Mouse (Mus musculus) regulatory T cell (primary cell): ENCODE data around the gene Mrto4.
"Not testable (repeated sequence)": the region's sequence is repeated elsewhere in the genome, so short reads cannot be mapped to it uniquely, and the experiment has no call there.

ENCODE experiments used
- in situ Hi-C: fragments of 300-600 bp; cut with MboI, MseI; formaldehyde crosslinking; loops from one replicate; pipeline ENCODE4 v1.15.1; 2025; ENCODE audit warnings: high pct_unique_total_duplicates

The Mrto4 gene

DNA sequence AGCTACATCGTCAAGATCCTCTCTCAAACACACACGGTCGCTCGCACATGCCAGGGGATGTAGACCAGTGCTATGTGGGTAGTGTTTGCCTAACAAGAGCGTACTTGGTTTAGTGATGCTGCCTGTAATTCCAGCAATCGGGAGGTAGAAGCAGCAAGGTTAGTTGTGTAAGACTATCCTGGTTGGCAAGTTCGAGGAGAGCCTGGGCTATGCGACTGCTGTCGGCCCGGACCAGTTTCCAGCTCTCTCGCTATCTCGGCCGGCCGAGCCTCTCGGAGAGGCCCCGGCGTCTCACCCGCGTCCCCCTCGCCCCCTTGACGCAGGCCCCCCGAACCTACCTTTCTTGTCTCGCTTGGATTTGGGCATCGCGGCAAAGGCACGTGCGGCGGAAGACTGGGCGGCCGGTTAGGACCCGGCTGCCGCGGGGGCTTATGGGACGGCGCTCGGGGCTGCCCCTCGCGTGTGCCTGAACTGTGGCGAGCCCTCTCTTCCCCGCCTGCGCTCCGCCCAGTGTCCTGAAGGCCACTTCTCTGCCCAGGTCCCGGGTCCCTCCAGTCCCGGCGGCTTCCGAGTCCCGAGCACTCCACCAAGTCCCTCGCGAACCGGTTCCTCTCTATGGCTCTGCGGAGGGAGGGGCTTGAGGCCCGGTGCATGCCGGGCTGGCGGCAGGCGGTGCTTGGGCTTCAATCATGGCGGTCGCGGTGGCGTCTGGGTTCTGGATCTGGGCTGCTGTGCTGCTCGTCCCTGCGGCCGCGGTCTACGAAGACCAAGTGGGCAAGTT, at the start of gene Mrto4, which contains the start of the genes Emc1 and Ubr4:
TSS of gene Mrto4 (minus strand) at position 646 of the 781 bp plus-strand sequence.
TSS of gene Emc1 (plus strand) at position 657 of the 781 bp plus-strand sequence.
TSS of gene Ubr4 (plus strand) at position 679 of the 781 bp plus-strand sequence.
- in situ Hi-C loops: no loop called here

DNA sequence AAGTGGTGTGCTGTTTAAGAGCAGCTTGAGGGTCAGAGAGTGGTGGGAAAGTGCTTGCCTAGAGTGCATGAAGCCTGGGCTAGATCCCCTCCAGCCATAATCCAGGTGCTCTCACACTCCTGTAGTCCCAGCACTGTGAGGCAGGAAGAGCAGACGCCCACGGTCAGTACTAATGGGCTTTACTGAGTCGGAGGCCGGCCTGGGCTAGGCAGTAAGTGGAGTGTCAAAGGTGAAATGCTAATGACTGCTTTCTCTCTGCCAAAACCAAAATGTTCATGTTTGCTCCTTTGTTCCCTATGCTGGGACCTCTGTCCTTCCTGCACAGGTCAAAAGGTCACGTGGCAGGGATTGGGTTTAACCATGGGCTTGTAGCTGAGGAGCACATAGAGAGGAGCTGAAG, 48.1 kb upstream of the Mrto4 start:
- in situ Hi-C loops: loop anchor here (25.0 kb wide), 1 partner anchor 1163 kb away; no protein-coding TSS in a partner anchor

DNA sequence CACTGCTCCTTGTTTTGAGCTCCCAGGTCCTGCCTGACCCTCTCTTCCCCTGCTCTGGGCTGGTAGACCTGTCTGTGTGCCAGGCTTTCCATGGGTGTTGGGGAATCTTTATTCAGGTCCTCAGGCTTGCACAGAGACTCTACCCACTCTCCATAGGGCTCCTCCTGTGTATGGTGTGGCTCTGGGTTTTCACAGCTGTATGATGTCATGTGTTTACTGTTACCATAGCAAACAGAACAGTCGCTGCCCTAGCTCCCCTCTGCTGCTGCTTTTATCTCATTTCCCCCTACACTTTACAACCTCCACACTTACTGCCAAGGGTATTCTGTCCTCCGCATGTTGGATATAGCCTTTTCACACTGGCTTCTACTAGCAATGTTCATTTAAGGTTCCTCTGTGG, 43.1 kb upstream of the Mrto4 start:
- in situ Hi-C loops: no loop called here

DNA sequence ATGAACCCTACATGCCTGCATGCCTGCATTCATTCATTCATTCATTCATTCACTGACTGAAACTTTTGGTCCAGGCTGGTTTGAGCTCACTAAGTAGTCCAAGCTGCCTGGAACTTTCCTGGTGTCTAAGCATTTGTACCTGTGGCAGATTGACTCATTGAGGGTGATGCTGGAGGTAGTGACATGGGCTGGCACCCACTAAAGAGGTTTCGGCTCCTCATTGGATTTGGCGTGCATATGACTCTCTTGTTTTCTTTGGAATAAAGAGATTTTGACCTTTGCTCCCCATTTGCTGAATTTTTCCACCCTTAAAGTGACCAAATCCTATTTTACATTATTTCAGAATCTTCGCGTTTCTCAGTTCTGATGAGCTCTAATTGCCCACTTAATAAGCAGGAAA, 37.2 kb upstream of the Mrto4 start:
- in situ Hi-C loops: no loop called here

DNA sequence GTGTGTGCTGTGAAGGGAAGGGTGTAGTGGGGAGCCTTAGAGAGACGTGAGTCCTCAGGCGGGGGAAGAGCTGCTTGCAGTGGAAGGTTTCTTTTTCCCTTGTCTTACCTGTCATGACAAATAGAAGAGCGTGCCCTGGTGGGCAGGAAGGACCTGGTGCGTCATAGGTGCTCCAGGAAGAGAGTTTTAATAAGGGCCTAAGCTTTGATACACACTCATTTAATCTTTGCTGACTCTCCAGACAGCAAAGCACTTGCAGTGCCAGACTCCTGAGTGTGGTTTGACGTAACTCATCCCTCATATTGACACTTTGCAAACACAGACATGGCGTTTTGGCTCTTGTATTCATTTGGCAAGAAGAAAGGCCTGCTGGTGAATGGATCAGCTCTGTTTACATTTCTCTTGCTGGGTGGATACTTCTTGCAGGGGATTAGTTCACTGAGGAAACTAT, 34.5 kb upstream of the Mrto4 start:
- in situ Hi-C loops: no loop called here

DNA sequence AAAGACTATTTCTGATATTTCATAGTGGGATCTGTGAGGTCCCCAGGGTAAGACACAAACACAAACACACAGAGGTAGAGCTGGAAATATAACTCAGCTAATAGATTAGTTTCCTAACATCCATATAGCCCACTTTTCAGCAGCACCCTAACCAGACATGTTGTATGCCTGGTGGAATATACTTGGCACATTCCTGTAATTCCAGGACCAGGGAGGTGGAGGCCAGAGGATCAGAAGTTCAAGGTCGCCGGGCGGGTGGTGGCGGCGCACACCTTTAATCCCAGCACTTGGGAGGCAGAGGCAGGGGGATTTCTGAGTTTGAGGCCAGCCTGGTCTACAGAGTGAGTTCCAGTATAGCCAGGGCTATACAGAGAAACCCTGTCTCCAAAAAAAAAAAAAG, 33.5 kb upstream of the Mrto4 start:
- in situ Hi-C loops: not testable (repeated sequence)

DNA sequence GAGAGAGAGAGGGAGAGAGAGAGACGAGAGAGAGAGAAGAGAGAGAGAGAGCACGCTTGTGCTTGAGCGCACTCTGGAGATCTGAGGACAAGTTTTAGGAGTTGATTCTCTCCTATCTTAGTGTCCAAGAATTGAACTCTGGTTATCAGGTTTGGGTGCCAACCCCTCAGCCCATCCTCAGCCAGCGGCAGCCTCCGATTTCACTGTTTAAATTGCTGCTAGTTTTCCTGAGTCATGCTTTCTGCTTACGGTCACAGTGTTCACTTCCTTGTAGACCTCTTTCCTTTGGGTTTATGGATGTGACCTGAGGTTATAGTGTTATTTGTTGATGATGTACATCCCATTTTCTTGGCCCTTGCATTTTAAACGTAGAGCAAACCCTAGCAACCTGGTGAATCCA, 29.9 kb upstream of the Mrto4 start:
- in situ Hi-C loops: no loop called here

DNA sequence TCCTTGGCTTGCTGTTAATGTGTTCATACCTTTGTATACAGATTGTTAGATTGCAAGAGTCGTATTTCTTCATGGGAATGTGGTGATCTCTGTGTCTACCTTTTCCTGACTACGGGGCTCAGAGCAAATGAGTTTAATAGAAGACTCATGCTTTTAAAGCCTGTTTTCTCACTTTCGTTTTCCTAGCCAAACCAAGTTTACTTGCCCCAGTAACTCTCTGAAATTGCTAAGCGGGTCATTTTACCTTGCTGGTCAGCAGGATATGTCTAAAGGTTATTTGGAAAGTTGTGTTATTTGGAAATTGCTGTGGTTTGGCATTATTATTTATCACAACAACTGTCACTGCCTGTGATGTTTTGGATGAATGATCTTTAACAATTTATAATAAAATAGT, 29.1 kb upstream of the Mrto4 start:
- in situ Hi-C loops: no loop called here

DNA sequence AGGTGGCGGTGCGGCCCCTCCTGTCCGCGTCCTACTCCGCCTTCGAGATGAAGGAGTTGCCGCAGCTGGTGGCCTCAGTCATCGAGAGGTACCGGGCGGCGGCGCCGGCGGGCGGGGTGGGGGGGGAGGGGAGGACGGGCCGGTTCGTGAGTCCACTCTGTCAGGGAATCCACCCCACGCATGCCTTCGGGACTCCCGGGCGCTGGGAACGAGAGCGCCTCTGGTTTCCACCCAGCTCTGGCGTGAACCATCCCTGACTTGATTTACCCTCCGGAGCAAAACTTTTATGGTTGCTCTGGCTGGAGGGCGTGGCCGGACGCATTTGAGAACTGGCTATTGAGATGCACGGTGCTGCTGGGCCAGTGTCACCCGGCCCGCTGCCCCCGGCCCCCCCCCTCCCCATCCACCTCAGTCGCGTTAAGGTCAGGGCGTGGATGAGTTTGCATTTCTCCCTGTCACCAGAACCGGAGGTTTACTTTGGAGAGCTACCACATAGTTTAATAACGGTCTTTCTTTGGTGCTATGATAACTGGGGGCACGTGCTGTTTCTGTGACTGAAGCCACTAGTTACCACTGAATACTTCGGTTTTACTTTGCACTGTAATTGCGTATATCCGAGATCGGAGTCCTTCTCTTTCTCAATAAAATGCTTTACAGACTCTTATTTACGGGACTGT, 28.5 kb upstream of the Mrto4 start:
- in situ Hi-C loops: no loop called here

DNA sequence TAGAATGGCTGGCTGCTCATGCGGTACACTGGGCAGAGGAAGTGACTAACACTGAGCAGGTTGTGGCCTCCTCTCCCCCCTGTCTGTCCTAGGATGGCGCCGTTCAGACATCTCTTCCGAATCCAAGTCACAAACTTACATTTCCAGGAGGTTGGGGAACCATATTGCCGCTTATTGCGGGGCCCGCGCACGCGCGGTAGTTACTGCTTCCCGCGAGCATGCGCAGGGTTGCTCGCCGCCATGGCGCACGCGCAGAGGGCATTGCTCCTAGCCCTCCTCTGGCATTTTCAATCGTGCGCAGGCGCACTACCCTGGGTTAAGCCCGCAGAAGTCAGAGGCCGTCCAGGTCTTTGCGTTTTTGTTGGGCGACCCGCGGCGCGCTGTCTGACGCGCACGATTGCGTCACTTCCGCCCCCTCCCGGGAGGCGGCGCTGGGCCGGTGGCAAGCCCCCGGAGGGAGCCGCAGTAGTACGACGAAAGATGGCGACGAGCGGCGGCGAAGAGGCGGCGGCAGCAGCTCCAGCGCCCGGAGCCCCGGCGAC, 27.9 kb upstream of the Mrto4 start:
- in situ Hi-C loops: no loop called here

DNA sequence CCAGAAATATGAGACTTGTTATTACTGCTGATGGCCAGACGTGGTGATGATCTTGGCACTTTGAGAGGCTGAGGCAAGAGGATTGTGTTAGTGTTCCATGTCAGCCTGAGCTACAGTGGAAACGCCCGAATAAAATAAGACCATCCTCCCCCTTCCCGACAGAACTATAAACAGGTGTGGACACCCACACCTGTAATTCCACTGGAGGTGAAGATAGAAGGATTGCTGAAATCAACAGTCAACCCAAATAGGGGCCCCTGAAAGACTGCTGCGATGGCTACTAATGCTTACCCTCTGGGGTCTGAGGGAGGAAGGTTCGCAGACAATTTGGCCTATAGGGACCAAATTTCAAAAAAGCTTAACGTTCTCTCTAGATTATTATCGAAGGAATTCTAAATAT, 27.3 kb upstream of the Mrto4 start:
- in situ Hi-C loops: no loop called here

DNA sequence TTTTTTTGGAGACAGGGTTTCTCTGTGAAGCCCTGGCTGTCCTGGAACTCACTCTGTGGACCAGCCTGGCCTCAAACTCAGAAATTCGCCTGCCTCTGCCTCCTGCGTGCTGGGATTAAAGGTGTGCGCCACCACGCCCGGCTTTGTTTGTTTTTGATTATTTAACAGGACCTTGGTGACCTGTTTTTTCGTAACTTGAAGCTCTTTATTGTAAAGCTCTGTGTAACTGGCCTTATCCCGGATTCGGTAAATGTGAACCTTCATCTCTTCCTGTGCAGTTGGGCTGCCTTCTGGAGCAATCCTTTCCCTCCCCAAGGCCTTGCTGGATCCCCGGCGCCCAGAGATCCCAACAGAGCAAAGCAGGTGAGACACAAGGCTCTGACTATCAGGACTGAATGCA, 21.2 kb upstream of the Mrto4 start:
- in situ Hi-C loops: no loop called here

DNA sequence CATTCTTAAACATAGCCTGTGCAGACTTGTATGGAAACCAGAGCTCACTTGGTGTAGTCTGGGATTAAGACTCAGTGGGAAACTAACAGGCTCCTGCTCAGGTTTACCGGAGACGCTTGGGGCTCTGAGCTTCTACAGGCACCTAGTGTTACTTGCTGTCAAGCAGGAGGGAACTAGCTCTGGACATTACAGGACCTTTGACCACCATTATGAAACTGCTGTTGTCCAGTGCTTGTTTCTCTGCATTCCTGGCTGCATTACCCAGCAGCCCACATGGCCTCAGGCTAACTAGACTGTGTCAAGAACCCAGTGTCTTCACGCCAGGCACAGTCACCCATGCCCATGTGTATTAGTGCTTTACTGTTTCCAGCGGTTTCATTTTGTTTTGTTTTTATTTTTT, 20.8 kb upstream of the Mrto4 start:
- in situ Hi-C loops: no loop called here

DNA sequence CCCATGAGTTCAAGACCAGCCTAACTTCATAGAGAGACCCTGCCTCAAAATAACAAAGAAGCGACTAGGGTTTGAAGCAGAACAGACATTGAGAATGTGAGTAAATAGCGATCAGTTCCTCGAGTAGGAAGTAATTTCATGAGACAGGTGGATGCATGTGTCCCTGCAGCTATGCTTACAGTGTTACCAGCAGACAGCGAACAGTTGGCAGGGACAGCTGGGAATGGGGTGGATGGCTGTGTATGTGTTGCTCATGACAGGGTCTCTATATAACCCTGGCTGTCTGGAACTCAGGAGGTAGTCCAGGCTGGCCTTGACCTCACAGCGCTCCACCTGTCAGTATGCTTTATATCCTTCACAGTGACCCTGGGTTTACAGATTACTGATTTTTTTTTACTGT, 15.7 kb upstream of the Mrto4 start:
- in situ Hi-C loops: no loop called here

DNA sequence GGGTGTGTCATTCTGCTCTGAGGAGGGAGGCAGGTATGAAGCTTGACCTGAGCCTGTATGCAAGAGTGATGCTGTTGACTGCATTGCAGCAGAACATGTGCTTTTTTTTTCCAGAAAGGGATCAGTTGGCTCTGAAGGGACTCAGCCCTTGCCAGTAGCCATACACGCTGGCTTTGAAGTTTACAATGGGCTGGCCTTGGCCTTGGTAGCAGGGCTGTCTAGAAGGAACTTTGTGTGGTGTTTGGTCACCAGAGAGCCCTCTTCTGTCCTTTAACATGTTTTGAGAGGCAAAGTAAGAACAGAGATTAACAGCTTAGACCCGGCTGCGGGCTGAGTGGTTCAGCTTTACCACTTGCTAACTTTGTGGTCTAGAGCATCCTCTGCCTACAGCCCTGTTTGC, 15.0 kb upstream of the Mrto4 start:
- in situ Hi-C loops: no loop called here

DNA sequence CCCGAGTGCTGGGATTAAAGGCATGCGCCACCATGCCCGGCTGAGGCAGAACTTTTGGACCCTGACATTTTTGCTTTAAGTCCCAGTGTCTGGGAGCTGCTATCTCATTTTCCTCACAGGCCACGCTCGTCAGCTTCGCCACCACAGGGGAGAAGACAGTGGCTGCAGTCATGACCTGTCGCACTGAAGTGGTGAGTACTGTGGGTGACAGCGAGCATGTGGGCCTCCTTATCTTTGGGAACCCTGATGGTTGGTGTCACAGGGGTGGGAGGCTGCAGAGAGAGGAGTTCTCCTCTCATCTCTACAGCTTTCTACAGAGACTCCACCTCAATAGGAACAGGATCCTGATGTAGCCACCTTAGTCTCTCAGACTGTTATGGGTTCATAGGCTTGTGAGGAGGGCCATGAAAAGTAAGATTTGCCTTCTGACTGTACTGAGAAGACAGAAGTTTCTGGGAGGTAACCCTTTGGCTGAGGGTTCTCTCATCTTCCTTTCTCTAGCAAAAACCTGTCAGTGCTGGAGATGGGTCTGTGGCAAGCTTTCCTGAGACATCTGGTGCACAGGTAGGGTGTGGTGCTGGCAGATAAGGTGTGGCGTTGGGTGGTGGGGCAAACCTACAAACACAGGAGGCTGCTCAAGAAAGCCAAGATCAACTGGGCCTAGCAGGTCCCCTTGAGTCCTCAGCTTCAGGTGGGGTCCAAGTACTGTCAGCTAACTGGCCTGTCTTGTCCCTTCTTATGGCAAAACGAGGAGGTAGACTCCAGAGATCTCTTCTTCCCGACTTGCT, 8.6 kb upstream of the Mrto4 start:
- in situ Hi-C loops: no loop called here

DNA sequence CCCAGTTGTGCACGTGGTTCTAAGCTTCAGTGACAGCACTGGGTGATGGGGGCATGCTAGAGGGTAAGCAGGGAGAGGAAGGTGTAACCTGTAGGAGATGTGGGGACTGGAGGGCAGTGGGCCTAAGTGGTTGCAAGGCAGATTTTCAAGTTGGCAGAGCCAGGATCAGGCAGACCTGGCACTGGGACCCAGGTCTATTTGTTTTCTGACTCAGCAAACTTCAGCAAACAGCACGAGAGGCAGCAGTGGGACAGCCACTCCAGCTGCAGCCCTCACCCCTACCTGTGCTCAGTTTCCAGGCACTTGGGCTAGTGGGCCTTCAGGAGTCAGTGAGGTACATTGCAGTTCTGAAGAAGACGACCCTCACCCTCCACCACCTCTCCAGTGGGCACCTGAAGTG, 4.8 kb upstream of the Mrto4 start:
- in situ Hi-C loops: no loop called here

DNA sequence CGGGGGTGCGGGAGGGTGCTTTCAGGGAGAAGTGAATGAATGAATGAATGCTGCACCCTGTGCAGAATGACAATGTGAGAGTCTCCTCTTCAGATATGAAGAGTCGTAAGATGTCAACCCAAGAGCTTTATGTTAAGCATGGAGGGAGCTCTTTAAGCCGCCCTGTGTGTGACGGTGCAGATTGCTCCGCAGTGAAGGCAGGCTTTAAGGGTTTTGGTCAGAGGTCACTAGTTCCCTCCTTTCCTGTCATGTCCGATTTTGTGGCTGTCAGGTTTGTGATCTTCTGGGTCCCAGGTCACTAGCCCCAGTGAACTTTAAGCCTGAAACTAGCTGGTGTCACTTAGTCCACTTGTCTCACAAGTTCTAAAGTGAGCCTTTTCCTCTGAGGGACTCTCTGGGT, 456 bp upstream of the Mrto4 start:
- in situ Hi-C loops: no loop called here

DNA sequence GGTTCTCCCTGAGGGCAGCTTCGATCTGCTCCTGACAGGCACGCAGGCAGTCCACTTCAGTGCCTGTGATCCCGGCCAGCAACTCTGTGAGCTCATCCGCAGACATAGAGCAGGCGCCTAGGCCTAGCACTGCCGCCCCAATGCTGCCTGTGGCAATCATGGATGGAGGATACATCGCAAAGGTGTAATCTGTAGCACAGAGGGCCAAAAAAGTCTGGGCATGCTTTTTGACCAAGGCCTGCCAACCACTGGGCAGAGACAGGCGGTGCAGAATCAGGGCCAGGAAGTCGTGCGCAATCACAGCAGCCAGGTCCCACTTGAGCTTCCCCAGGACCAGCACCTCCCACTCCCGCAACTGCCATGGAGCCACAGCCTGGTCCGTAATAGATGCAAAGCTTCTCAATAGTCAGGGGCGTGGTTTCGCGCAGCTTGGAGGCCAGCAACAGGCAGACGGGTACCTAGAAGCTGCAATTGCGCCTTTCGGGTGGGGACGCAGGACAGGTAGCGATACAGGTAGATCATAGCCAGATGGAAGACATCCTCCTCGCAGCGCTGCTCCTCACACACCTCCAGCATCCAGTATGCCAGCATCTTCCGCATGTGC, 6.9 kb downstream of the Mrto4 start:
- in situ Hi-C loops: no loop called here

DNA sequence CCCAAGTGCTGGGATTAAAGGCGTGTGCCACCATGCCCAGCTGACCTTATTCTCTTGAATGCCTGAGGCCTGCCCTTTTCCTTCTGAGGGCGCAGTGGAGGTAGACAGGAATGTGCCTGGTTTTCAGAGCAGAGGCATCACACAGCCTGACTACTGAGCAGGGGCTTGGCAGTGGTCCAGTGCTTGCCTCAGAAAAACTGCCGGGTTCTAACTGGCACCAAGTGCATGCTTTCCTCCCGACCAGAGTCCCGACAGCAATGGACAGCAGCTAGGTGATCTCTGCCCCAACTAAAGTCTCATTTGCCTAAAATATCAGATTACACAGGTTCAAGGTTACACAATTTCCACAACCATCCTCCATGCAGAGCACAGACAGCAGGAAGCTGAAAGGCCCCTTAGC, 8.7 kb downstream of the Mrto4 start:
- in situ Hi-C loops: no loop called here

DNA sequence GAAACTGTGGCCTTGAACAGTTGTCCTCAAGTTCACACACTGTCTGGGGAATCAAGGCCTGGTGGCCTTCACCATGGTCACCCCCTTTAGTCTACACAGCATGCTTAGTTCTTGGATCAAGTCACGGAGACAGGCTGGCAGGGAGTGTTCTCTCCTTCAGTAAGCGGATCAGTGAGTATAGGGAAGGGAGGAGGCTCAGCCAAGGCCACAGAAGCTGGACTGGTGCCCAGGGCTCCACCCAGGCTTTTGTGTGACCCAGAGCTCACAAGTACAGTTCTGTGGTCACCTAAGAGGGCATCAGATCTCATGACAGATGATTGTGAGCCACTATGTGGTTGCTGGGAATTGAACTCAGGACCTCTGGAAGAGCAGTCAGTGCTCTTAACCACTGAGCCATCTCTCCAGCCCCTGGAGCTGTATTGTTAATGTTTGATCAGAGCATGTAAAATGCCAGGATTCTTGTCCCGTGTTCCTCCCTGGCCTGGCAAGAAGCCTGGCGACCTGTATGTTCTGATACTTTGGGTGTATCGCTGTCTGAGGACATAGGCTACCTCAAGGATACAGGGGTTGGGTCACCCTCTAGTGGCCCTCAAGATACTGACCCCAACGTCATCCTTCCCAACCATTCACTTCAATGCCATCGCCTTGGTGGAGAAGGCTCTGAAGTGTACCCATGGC, 10.7 kb downstream of the Mrto4 start:
- in situ Hi-C loops: no loop called here
